Mouse (Mus musculus): Measurements from ENCODE around the gene Fancc.

- TF ChIP-seq CTCF (IDR thresholded peaks at IDR 0.05; ENCODE audit: control insufficient read depth, insufficient read depth, insufficient replicate concordance, low read depth, low read length) = no peak
- TF ChIP-seq POLR2A (IDR thresholded peaks at IDR 0.05; ENCODE audit: control insufficient read depth, low read depth, low read length) = no peak
Observed at GRCm38 (mm10) chr13:63385234-63385633, 111.8 kb downstream of the Fancc start.

Measured in testis, adult 2 months (tissue).